Mouse (Mus musculus): ENCODE results near the gene Tekt5.

The Tekt5 gene

GRCm38 (mm10) chr16:10394699-10395540 is at the start of gene Tekt5:
Tekt5 (minus strand) TSS chr16:10395490.
- in situ Hi-C loops (cut with MboI; ENCODE audit: unreplicated experiment in 2 of 2), result loop anchor here (5.0 to 25.0 kb wide), 4 partner anchors 118 to 1990 kb away; no protein-coding TSS in a partner anchor

- in situ Hi-C loops (cut with MboI; ENCODE audit: unreplicated experiment in 2 of 2), result no loop called here
Measured at GRCm38 (mm10) chr16:10443723-10444122, 48.4 kb upstream of the Tekt5 start.

GRCm38 (mm10) chr16:10441761-10442160 is 46.5 kb upstream of the Tekt5 start:
- in situ Hi-C loops (cut with MboI; ENCODE audit: unreplicated experiment in 2 of 2), result no loop called here

- in situ Hi-C loops (cut with MboI; ENCODE audit: unreplicated experiment in 2 of 2), result no loop called here
Measured at GRCm38 (mm10) chr16:10441328-10441727, 46.0 kb upstream of the Tekt5 start.

- in situ Hi-C loops (cut with MboI; ENCODE audit: unreplicated experiment in 2 of 2), result no loop called here
Measured at GRCm38 (mm10) chr16:10438055-10438454, 42.8 kb upstream of the Tekt5 start.

GRCm38 (mm10) chr16:10436166-10436565 is 40.9 kb upstream of the Tekt5 start:
- in situ Hi-C loops (cut with MboI; ENCODE audit: unreplicated experiment in 2 of 2), result no loop called here

GRCm38 (mm10) chr16:10433344-10433743 is 38.1 kb upstream of the Tekt5 start:
- in situ Hi-C loops (cut with MboI; ENCODE audit: unreplicated experiment in 2 of 2), result no loop called here

GRCm38 (mm10) chr16:10432387-10432786 is 37.1 kb upstream of the Tekt5 start:
- in situ Hi-C loops (cut with MboI; ENCODE audit: unreplicated experiment in 2 of 2), result no loop called here

GRCm38 (mm10) chr16:10431911-10432310 is 36.6 kb upstream of the Tekt5 start:
- in situ Hi-C loops (cut with MboI; ENCODE audit: unreplicated experiment in 2 of 2), result no loop called here

- in situ Hi-C loops (cut with MboI; ENCODE audit: unreplicated experiment in 2 of 2), result loop anchor here in 1 of 2 experiments (25.0 kb wide), 1 partner anchor 442 kb away; no protein-coding TSS in a partner anchor
Measured at GRCm38 (mm10) chr16:10420447-10421054, 25.3 kb upstream of the Tekt5 start.

- in situ Hi-C loops (cut with MboI; ENCODE audit: unreplicated experiment in 2 of 2), result loop anchor here in 1 of 2 experiments (25.0 kb wide), 1 partner anchor 445 kb away; no protein-coding TSS in a partner anchor
Measured at GRCm38 (mm10) chr16:10417723-10418259, 22.5 kb upstream of the Tekt5 start.

- in situ Hi-C loops (cut with MboI; ENCODE audit: unreplicated experiment in 2 of 2), result loop anchor here in 1 of 2 experiments (25.0 kb wide), 1 partner anchor 445 kb away; no protein-coding TSS in a partner anchor
Measured at GRCm38 (mm10) chr16:10416866-10417265, 21.6 kb upstream of the Tekt5 start.

GRCm38 (mm10) chr16:10415976-10416375 is 20.7 kb upstream of the Tekt5 start:
- in situ Hi-C loops (cut with MboI; ENCODE audit: unreplicated experiment in 2 of 2), result loop anchor here in 1 of 2 experiments (25.0 kb wide), 1 partner anchor 446 kb away; no protein-coding TSS in a partner anchor

- in situ Hi-C loops (cut with MboI; ENCODE audit: unreplicated experiment in 2 of 2), result loop anchor here in 1 of 2 experiments (25.0 kb wide), 1 partner anchor 450 kb away; no protein-coding TSS in a partner anchor
Measured at GRCm38 (mm10) chr16:10411764-10412746, 16.8 kb upstream of the Tekt5 start, which contains the start of gene Nubp1. Nubp1 (plus strand) TSS chr16:10411948.

GRCm38 (mm10) chr16:10399160-10399559 is 3.9 kb upstream of the Tekt5 start:
- in situ Hi-C loops (cut with MboI; ENCODE audit: unreplicated experiment in 2 of 2), result loop anchor here (5.0 to 25.0 kb wide), 4 partner anchors 118 to 1994 kb away; no protein-coding TSS in a partner anchor

GRCm38 (mm10) chr16:10398755-10399154 is 3.5 kb upstream of the Tekt5 start:
- in situ Hi-C loops (cut with MboI; ENCODE audit: unreplicated experiment in 2 of 2), result loop anchor here (5.0 to 25.0 kb wide), 4 partner anchors 119 to 1994 kb away; no protein-coding TSS in a partner anchor

GRCm38 (mm10) chr16:10392587-10392986 is 2.7 kb downstream of the Tekt5 start:
- in situ Hi-C loops (cut with MboI; ENCODE audit: unreplicated experiment in 2 of 2), result loop anchor here (10.0 to 25.0 kb wide), 2 partner anchors 1980 to 1988 kb away; no protein-coding TSS in a partner anchor

- in situ Hi-C loops (cut with MboI; ENCODE audit: unreplicated experiment in 2 of 2), result loop anchor here (5.0 to 25.0 kb wide), 2 partner anchors 106 to 1976 kb away; no protein-coding TSS in a partner anchor
Measured at GRCm38 (mm10) chr16:10388634-10389365, 6.5 kb downstream of the Tekt5 start.

GRCm38 (mm10) chr16:10385261-10385660 is 10.0 kb downstream of the Tekt5 start:
- in situ Hi-C loops (cut with MboI; ENCODE audit: unreplicated experiment in 2 of 2), result loop anchor here (5.0 to 25.0 kb wide), 2 partner anchors 103 to 1973 kb away; no protein-coding TSS in a partner anchor
